Mouse (Mus musculus) layer of hippocampus, adult 8-10 months (tissue): ENCODE measurements at regions not wholly inside any gene's neighbourhood (a gene's known extent, or its start where the extent isn't known, plus 50 kb on each side); places are given as distances from the start of the nearest gene placed in this dataset.

Experiments
- DNase-seq, 2 experiments: peaks; one replicate each; pipeline ENCODE4 v3.0.0; 2022; ENCODE audit warnings: low spot score in 2 of 2

- no peak for DNase-seq
Observed at GRCm38 (mm10) chr10:9569277-9569676, 105.7 kb downstream of the Samd5 start.

GRCm38 (mm10) chr10:9557517-9558065 lies 117.4 kb downstream of the Samd5 start:
- DNase-seq = no peak

GRCm38 (mm10) chr10:9557092-9557491 lies 117.9 kb downstream of the Samd5 start:
- DNase-seq = no peak

GRCm38 (mm10) chr10:9553946-9554345 lies 121.1 kb downstream of the Samd5 start:
- no peak for DNase-seq

- DNase-seq = no peak
Observed at GRCm38 (mm10) chr10:9549913-9550709, 124.9 kb downstream of the Samd5 start.

GRCm38 (mm10) chr10:9545807-9546206 lies 129.2 kb downstream of the Samd5 start:
- DNase-seq = no peak

GRCm38 (mm10) chr10:9544041-9544786 lies 130.8 kb downstream of the Samd5 start:
- no peak for DNase-seq

GRCm38 (mm10) chr10:9541579-9541978 lies 133.4 kb downstream of the Samd5 start:
- DNase-seq = no peak

GRCm38 (mm10) chr10:9537686-9538085 lies 137.3 kb downstream of the Samd5 start:
- DNase-seq = no peak

GRCm38 (mm10) chr10:9534552-9534951 lies 140.5 kb downstream of the Samd5 start:
- no peak for DNase-seq

- DNase-seq = no peak
Observed at GRCm38 (mm10) chr10:9533283-9533682, 141.7 kb downstream of the Samd5 start.

- no peak for DNase-seq
Observed at GRCm38 (mm10) chr10:9531931-9532330, 143.1 kb downstream of the Samd5 start.

- no peak for DNase-seq
Observed at GRCm38 (mm10) chr10:9529408-9529807, 145.6 kb downstream of the Samd5 start.

GRCm38 (mm10) chr10:9528066-9528465 lies 146.9 kb downstream of the Samd5 start:
- no peak for DNase-seq

GRCm38 (mm10) chr10:9509764-9510390 lies 165.1 kb downstream of the Samd5 start:
- no peak for DNase-seq

GRCm38 (mm10) chr10:9509092-9509671 lies 165.8 kb downstream of the Samd5 start:
- no peak for DNase-seq

GRCm38 (mm10) chr10:9503569-9504493 lies 171.2 kb downstream of the Samd5 start:
- no peak for DNase-seq

GRCm38 (mm10) chr10:9498550-9498949 lies 176.5 kb downstream of the Samd5 start:
- DNase-seq = no peak

GRCm38 (mm10) chr10:9497021-9497420 lies 178.0 kb downstream of the Samd5 start:
- DNase-seq = no peak

- DNase-seq = no peak
Observed at GRCm38 (mm10) chr10:9495143-9495651, 179.8 kb downstream of the Samd5 start.
